Mouse (Mus musculus): ENCODE data around the gene Slc6a19.
"Not testable (repeated sequence)": the region's sequence is repeated elsewhere in the genome, so short reads cannot be mapped to it uniquely, and the experiment has no call there.

The Slc6a19 gene

DNA sequence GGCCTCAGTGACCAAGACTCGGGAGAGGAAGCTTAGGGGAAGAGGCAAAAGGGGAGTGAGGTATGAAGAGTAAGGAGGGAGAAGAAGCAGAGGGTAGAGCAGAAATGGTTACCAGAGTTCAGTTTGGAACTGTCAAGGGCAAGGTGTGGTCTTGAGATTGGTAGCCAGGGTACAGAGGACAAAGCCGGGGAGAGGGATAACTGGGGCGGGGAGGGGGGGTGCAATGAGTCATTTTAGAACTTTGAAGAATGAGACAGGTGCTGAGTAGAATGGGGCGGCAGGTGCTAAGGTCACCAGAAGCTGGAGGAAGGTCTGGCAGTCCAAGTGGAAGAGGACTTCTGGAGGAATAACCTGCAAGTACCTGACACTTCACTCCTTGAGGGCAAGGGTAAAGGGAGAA, 8.5 kb upstream of the Slc6a19 start:
- in situ Hi-C loops (cut with MseI, MboI) = loop anchor here in 1 of 2 experiments (10.0 kb wide), 1 partner anchor 192 kb away; no protein-coding TSS in a partner anchor

DNA sequence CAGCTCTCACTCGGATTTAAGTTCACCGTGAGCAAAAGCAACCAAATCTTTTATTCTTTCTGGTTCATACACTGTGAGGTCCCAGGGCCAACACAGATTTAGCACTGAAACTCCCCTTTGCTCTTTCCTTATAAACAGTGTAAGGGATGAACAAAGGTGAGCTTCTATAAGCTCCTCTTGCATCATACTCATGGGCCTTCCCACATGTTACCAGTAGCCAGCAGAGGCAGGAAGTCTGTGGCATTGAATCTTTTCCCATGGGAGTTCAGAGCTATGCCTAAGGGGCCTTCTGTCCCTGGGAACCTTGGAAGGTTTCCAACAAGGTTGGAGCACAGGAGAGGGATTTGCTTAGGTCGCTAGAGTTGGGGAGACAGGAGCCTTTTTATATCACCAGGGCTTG, 7.6 kb upstream of the Slc6a19 start:
- in situ Hi-C loops (cut with MseI, MboI) = loop anchor here in 1 of 2 experiments (10.0 kb wide), 1 partner anchor 193 kb away; no protein-coding TSS in a partner anchor

DNA sequence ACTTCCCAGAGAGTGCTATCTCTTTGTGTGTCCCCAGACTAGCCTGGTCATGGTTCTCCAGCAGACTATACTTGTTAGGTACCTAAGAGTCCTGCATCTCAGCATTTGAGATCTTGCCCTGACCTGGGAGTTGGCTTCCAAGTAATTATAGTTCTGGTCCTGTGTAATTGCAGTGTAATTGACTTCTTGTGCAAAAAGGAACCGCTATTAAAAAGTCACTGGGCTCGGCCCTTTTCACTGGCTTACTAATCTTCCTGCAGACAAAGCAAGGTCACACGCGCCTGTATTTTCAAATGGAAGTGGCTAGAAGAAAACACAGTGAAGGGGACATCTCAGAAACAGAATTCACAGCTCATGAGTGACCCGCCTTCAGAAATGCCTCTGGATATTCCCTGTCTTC, 7.1 kb upstream of the Slc6a19 start:
- in situ Hi-C loops (cut with MseI, MboI) = loop anchor here in 1 of 2 experiments (10.0 kb wide), 1 partner anchor 193 kb away; no protein-coding TSS in a partner anchor

DNA sequence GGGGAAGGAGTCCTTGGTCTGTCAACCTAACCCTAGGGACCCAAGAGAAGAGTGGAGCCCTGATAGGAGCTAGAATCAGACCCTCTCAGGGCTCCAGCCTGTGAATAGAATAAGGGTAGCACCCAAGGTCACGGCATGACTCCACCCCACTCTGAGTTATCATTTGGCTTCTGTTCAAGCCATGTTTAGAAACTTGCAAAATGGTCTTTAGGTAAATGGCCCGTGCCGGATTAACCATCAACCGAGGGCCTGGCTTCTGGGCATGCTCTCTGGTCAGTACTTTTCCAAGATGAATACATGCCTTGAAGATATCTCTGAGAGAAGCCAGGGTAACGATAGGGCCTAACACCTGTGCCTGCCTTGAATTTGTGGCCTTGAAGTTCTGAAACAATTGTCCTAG, 6.6 kb upstream of the Slc6a19 start:
- in situ Hi-C loops (cut with MseI, MboI) = loop anchor here in 1 of 2 experiments (10.0 kb wide), 1 partner anchor 194 kb away; no protein-coding TSS in a partner anchor

GRCm38 (mm10) chr13:73709491-73709890, 4.8 kb upstream of the Slc6a19 start:
- in situ Hi-C loops (cut with MseI, MboI) = no loop called here

DNA sequence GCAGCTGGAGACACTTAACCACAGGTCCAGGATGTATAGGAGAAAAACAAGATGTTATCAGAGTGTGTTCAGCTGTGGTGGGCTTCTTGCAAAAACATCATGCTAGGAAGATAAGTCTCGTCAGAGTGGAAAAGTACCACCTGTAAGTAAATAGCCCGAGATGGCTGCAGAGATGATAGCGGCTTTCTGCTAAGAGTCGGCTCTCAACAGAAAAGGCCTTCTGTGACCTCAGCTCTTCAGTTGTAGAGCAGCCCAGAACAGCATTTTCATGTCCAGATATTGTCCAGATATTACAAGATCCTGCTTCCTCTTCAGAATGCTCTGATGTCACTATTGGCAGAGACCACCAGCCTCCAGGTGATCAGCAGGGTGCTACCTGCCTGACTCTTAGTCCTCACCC, 1.2 kb downstream of the Slc6a19 start:
- in situ Hi-C loops (cut with MseI, MboI) = not testable (repeated sequence)

DNA sequence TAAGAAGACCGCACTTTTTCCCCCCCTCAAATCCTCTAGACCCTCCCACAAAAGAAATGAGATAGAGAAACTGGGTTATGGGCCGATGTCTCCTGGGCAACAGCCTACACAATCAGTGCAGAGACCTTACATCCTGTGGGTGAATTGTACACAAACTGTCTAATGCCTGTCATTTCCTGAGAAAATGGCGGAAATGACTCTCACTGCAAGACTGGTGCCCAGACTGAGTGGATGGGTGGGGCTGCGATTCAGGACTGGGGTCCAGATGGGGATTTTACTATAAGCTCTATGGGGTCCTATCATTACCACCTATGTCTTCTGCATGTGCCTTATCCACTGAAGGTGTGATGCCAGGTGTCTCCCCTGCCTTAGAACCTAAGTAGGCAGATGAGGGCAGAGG, 1.9 kb downstream of the Slc6a19 start:
- in situ Hi-C loops (cut with MseI, MboI) = no loop called here

- in situ Hi-C loops (cut with MseI, MboI) = no loop called here
Measured at GRCm38 (mm10) chr13:73701161-73701883, 3.3 kb downstream of the Slc6a19 start.

DNA sequence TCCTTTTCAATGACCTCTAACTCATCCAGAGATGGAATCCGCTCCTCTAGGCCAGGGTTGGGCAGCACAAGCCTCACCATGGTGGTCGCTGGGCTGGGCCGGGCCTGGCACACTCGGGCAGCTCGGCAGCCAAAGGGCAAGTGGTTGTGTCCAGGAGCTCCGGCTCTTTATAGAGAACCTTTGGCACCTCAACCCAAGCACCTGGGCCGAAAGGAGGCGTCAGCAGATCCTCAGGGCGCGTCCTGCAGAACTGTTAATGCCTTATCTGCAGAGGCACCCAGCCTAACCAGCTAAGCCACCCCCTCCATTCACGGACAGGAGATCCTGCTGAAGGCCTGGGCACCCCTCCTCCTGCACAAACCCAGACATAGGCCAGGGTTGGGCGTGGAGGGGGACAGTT, 4.1 kb downstream of the Slc6a19 start:
- in situ Hi-C loops (cut with MseI, MboI) = no loop called here

- in situ Hi-C loops (cut with MseI, MboI) = no loop called here
Measured at GRCm38 (mm10) chr13:73699714-73700113, 5.0 kb downstream of the Slc6a19 start.

- in situ Hi-C loops (cut with MseI, MboI) = no loop called here
Measured at GRCm38 (mm10) chr13:73696529-73696928, 8.1 kb downstream of the Slc6a19 start.

DNA sequence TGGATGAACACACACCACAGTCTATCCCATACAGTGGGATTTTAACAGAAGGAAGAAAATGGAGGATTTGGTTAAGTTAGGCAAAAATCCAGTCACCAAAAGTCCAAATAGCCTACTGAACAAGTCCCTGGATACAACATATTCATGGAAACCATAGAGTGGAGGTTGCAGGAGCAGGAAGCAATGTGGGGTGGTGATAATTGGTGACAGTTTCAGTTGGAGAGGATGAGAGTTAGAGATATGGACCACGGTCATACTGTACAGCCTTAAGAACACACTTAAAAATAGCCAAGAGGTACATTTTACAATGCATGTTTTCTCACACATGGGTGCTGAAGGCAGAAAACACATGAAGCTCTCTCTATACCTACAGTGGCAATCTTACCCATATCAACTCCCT, 9.7 kb downstream of the Slc6a19 start:
- in situ Hi-C loops (cut with MseI, MboI) = no loop called here

DNA sequence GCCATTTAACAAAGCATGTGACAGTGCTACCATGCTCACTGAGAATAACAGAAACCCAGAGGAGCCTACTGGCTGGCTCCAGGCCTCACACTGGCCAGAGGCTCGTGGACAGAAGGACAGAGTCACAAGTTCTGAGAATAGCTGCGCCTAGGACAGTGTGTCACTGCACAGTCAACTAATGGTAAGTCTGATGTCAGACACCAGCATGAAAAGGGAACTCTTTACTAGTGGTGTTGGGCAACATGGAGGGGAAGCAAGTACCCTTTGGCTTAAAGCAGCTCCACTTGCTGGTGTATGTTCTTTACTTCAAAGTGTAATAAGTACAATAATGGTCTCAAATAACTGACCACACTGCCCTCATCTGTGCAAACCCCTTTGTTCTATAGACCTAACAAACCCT, 11.3 kb downstream of the Slc6a19 start:
- in situ Hi-C loops (cut with MseI, MboI) = no loop called here

DNA sequence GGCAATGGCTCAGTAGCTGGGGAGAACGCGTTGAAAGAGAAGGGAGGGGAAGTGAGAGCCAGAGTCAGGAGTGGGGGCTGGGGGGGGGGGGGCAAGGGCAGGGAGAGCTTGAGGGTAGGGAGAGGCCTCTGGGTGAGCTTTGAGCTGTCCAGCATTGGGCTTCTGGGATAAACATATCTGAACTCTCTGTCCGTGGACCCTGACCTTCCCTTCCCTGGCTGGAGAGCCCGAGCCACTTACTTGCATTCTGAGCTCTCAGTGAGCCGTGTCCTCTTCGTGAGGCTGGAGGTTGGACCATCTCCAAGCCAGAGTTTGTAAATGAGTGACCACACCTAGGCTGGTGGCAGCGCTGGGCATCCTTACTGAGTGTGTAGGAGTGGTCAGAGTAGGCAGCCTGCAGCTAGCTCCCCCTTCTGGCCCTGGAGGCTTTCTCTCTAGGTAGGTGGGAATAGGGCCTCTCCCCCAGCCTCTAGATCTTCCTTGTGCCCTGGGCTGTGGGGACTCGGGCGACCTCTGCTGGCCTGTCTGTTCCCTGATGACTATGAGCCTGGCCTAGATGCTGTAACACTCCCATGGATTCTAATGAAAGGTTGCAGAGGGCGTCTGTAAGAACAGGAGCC, 12.3 kb downstream of the Slc6a19 start:
- in situ Hi-C loops (cut with MseI, MboI) = no loop called here

DNA sequence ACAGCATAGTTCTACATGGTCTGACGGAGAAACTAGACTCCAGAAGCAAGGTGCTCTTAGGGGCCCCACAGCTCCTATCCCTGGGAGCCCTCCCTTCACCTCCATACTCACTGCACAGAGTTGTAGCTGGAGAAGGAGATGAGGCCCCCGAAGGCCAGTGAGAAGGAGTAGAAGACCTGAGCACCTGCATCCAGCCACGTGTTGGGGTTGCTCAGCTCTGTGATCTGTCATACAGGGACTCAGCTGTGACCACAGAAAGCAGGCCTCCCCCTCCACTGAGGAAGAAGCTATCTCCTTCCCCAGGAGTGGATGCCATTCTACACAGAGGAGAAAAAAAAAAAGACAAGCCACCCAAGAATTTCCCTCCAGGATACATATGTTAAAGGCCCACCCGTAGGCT, 15.7 kb downstream of the Slc6a19 start:
- in situ Hi-C loops (cut with MseI, MboI) = no loop called here

DNA sequence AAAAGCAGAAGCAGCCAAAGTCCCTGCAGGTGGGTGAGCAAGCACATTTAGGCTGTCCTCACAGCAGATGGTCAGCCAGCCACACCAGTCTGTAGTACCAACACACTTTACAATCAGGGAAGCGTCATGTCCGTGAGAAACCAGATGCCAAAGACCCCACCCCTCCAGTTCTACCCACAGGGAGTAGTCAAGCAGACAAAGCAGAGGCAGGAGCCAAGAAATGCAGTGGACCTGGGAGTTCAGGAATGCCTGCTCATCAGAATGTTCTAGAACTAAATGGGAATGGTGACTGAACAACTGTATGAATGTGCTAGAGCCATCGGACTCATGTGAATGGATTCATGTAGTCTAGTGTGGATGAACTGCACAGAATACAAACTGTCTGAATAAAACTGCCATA, 17.1 kb downstream of the Slc6a19 start:
- in situ Hi-C loops (cut with MseI, MboI) = no loop called here

- in situ Hi-C loops (cut with MseI, MboI) = no loop called here
Measured at GRCm38 (mm10) chr13:73685502-73685901, 19.2 kb downstream of the Slc6a19 start.

GRCm38 (mm10) chr13:73684412-73684811, 20.3 kb downstream of the Slc6a19 start:
- in situ Hi-C loops (cut with MseI, MboI) = no loop called here

GRCm38 (mm10) chr13:73683682-73684081, 21.0 kb downstream of the Slc6a19 start:
- in situ Hi-C loops (cut with MseI, MboI) = no loop called here

DNA sequence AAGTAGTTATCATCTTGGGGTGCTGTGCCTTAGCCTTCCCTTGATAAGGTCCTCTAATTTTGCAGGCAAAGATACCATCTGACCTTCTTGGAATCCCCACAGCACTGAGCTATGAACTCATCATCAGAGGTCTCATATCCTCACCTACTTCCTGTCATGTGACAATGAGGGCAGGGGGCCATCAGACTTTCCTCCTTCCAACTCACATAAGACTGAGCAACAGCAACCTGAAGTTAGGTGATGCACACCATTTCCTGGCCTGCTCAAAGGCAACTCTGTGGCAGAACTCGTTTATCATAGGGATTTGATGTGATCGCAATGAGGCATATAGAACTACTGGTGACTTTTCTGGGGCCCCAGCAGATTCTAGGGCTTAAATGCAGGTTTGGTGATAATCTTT, 22.4 kb downstream of the Slc6a19 start:
- in situ Hi-C loops (cut with MseI, MboI) = no loop called here

- in situ Hi-C loops (cut with MseI, MboI) = no loop called here
Measured at GRCm38 (mm10) chr13:73680394-73680793, 24.3 kb downstream of the Slc6a19 start.

DNA sequence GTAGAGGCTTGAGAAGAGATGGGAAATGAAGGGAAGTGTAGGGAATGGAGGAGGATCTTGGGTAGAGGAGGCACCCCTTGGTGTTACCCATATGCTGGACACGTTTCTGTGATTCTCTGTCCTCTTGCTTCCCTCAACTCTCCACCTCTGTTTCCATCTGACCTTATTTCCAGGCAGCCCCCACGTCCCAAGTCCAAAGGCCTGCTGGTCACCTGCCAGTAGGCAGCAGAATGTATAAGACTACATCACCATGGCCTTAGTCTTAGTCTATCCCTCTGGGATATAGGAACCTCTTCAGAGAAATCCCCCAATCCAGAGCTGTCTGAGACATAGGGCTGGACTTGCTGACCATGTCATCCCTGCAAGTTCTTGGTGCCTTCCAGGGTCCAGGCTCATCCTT, 25.4 kb downstream of the Slc6a19 start:
- in situ Hi-C loops (cut with MseI, MboI) = no loop called here

GRCm38 (mm10) chr13:73677853-73678252, 26.8 kb downstream of the Slc6a19 start, which contains the start of gene Slc6a18:
Gene Slc6a18 (minus strand): TSS chr13:73678023.
- in situ Hi-C loops (cut with MseI, MboI) = no loop called here
